9 mouse cellular contexts compared by ENCODE assay signal in genomic region chr5:30974870-30975656, GRCm38 (mm10). TPM values are rescaled to one million over a fixed set of nuclear protein-coding genes. Genes with fewer than 3 reads are reported as not detected.
DNase-seq lines count a peak whose midpoint lies in the region; ATAC-seq lines count a peak whose summit lies in the region.
"Had no signal": no experiment of that assay in that cellular context is flagged by ENCODE, and none has a peak within 500 bp of the region (broad histone marks: within the 10 kb centered on the region; RNA-seq: fewer than 3 reads in every experiment).

No protein-coding gene starts in this region.

- no peaks in the 10 kb centered on the region for H3K9me3 ChIP-seq in limb, embryonic 12.5 days
- no peaks in the 10 kb centered on the region for H3K9me3 ChIP-seq in forebrain, embryonic 13.5 days (replicated peaks)
- H3K9me3 ChIP-seq: forebrain, embryonic 15.5 days had no signal

- H3K4me1 ChIP-seq in limb, embryonic 12.5 days (replicated peaks) = peaks cover 13% of the 10 kb centered on the region
- no peaks in the 10 kb centered on the region for H3K4me1 ChIP-seq in forebrain, embryonic 13.5 days
- H3K4me1 ChIP-seq: forebrain, embryonic 15.5 days had no signal

- H3K36me3 ChIP-seq in limb, embryonic 12.5 days = no peaks in the 10 kb centered on the region
- H3K36me3 ChIP-seq in forebrain, embryonic 13.5 days (ENCODE audit: poor library complexity, severe bottlenecking) = no peaks in the 10 kb centered on the region
- H3K36me3 ChIP-seq: forebrain, embryonic 15.5 days had no signal

- no peak overlapping the region for H3K4me3 ChIP-seq in limb, embryonic 12.5 days (replicated peaks)
- no peak overlapping the region for H3K4me3 ChIP-seq in forebrain, embryonic 13.5 days
- H3K4me3 ChIP-seq: forebrain, embryonic 15.5 days had no signal

- no peak overlapping the region for H3K4me2 ChIP-seq in limb, embryonic 12.5 days
- H3K4me2 ChIP-seq in forebrain, embryonic 13.5 days = no peak overlapping the region
- H3K4me2 ChIP-seq: forebrain, embryonic 15.5 days had no signal

- ATAC-seq in limb, embryonic 12.5 days (ENCODE audit: insufficient number of reproducible peaks, insufficient read depth, low FRiP score, low TSS enrichment, low read depth) = peak; percentile 15; the same call in 1 of the 2 replicates
- no peak for ATAC-seq in forebrain, embryonic 13.5 days
- ATAC-seq: forebrain, embryonic 15.5 days had no signal

- H3K9ac ChIP-seq in limb, embryonic 12.5 days (replicated peaks) = no peak overlapping the region
- no peak overlapping the region for H3K9ac ChIP-seq in forebrain, embryonic 13.5 days
- H3K9ac ChIP-seq: forebrain, embryonic 15.5 days had no signal

- DNase-seq in cerebellum, postnatal 10 days = peak; percentile 49 to 52
- DNase-seq in cerebellum, adult 9-11 months = no peak
- DNase-seq in urinary bladder, postnatal 25 days (ENCODE audit: low spot score) = peak; percentile 24
- DNase-seq in urinary bladder, postnatal 10 days (ENCODE audit: low spot score) = no peak
- DNase-seq in urinary bladder, postnatal 36 days (ENCODE audit: low spot score in 2 of 2) = peak; percentile 51 to 71
- DNase-seq in frontal cortex, postnatal 10 days (ENCODE audit: low spot score in 2 of 2) = no peak

- WGBS in limb, embryonic 12.5 days = 34% methylated on average over 9 of the region's 9 CpGs
- WGBS in forebrain, embryonic 13.5 days = 80% methylated on average over 9 of the region's 9 CpGs

- peak overlapping the region; percentile 59 for H3K27ac ChIP-seq in limb, embryonic 12.5 days
- H3K27ac ChIP-seq in forebrain, embryonic 13.5 days = no peak overlapping the region
- H3K27ac ChIP-seq: forebrain, embryonic 15.5 days had no signal

- H3K27me3 ChIP-seq in limb, embryonic 12.5 days = peaks cover 2% of the 10 kb centered on the region; the same call in 1 of the 2 replicates
- H3K27me3 ChIP-seq in forebrain, embryonic 13.5 days = no peaks in the 10 kb centered on the region
- H3K27me3 ChIP-seq: forebrain, embryonic 15.5 days had no signal

RNA-seq across cellular contexts. Expression of gene Tcf23, which starts 6.6 kb away (rescaled TPM):
- not detected in 2 replicates for polyA plus RNA-seq in limb, embryonic 12.5 days (2016; fragmentation: Nextera tagmentation; extraction: Ambion mirVana)
- not detected in 2 replicates for polyA plus RNA-seq in forebrain, embryonic 13.5 days (2015; fragmentation: Nextera tagmentation; extraction: Ambion mirVana)
- polyA plus RNA-seq: forebrain, embryonic 15.5 days had no signal

RNA-seq across cellular contexts. Expression of gene Preb, which starts 14.9 kb away (rescaled TPM):
- 132 and 133 TPM in 2 replicates for polyA plus RNA-seq in limb, embryonic 12.5 days (2016; fragmentation: Nextera tagmentation; extraction: Ambion mirVana)
- polyA plus RNA-seq in forebrain, embryonic 13.5 days (2015; fragmentation: Nextera tagmentation; extraction: Ambion mirVana) = 126 and 132 TPM in 2 replicates

RNA-seq across cellular contexts. Expression of gene Cgref1, which starts 29.7 kb away (rescaled TPM):
- polyA plus RNA-seq in limb, embryonic 12.5 days (2016; fragmentation: Nextera tagmentation; extraction: Ambion mirVana) = 4.1 and 4.4 TPM in 2 replicates
- 9.2 and 10.1 TPM in 2 replicates for polyA plus RNA-seq in forebrain, embryonic 13.5 days (2015; fragmentation: Nextera tagmentation; extraction: Ambion mirVana)

RNA-seq across cellular contexts. Expression of gene Khk, which starts 53.8 kb away (rescaled TPM):
- 11.7 and 14.6 TPM in 2 replicates for polyA plus RNA-seq in limb, embryonic 12.5 days (2016; fragmentation: Nextera tagmentation; extraction: Ambion mirVana)
- 3.3 and 7.6 TPM in 2 replicates for polyA plus RNA-seq in forebrain, embryonic 13.5 days (2015; fragmentation: Nextera tagmentation; extraction: Ambion mirVana)

Comparison
In these comparisons a context has a peak if more than half of its experiments do, and no peak if none do; other contexts are left out.
1. DNase-seq: peak in cerebellum, postnatal 10 days (2 of 2), urinary bladder, postnatal 25 days (single experiment) and urinary bladder, postnatal 36 days (2 of 2); none in cerebellum, adult 9-11 months (single experiment), urinary bladder, postnatal 10 days (single experiment) and frontal cortex, postnatal 10 days (0 of 2).